22 mouse cellular contexts compared by ENCODE assay signal in the genomic region with DNA sequence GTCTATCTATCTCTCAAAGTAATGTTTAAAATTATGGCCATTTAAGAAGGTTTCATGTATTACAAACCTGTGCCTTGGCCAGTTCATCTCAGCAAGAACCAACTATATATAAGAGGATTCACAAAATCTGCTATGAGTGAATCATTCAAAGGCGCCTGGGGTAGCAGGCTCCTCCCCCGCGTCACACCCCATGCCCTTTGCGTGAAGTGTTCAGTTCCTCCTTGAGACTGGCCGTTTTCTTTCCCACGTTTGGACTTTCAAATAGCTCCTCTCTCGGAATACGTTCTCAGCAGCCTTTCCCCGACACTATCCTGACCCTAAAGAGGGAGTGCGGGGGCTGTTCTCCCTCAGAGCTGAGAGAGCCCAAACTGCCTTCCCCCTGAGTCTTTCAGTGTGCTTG. TPM values are rescaled to one million over a fixed set of nuclear protein-coding genes. Genes with fewer than 3 reads are reported as not detected.
DNase-seq lines count a peak whose midpoint lies in the region; ATAC-seq and TF ChIP-seq lines count a peak whose summit lies in the region.
"Had no signal": no experiment of that assay in that cellular context is flagged by ENCODE, and none has a peak within 500 bp of the region (broad histone marks: within the 10 kb centered on the region; RNA-seq: fewer than 3 reads in every experiment).

No protein-coding gene starts in this region.

- in situ Hi-C loops in CH12.LX (cut with MboI; ENCODE audit: low pct_ligation_motif_present, low pct_unique_long_range_greater_than_20kb, low sequenced_read_pairs), result no loop called here

- no peak for TF ChIP-seq EP300 in CH12.LX (IDR thresholded peaks at IDR 0.05; ENCODE audit: low read length)

- no peak for TF ChIP-seq CTCF in CH12.LX (conservative IDR thresholded peaks at IDR 0.05 in 1 of 2, IDR thresholded peaks at IDR 0.05 in 1 of 2; ENCODE audit: low read depth in 2 of 2, low read length in 2 of 2)

- no peaks in the 10 kb centered on the region for H3K36me3 ChIP-seq in CH12.LX (replicated peaks in 1 of 2; ENCODE audit: control insufficient read depth in 1 of 2, insufficient read depth in 1 of 2, low read length in 1 of 2)
- no peaks in the 10 kb centered on the region for H3K36me3 ChIP-seq in splenic B cell, adult 2 months (ENCODE audit: control insufficient read depth, insufficient read depth, low read length, poor library complexity, severe bottlenecking)
- H3K36me3 ChIP-seq: embryonic facial prominence, embryonic 10.5 days; embryonic facial prominence, embryonic 12.5 days; forebrain, embryonic 15.5 days had no signal

- intact Hi-C loops in heart, postnatal 25 days (cut with DNase I), result no loop called here

- no peak for TF ChIP-seq RAD21 in CH12.LX (IDR thresholded peaks at IDR 0.05; ENCODE audit: low read depth, low read length)

- H3K79me2 ChIP-seq in CH12.LX (replicated peaks; ENCODE audit: control insufficient read depth, extremely low read depth, insufficient read depth, poor library complexity, severe bottlenecking), result no peaks in the 10 kb centered on the region

- peak; percentile 76 for DNase-seq in heart, adult 11 months
- DNase-seq in heart, postnatal 25 days (ENCODE audit: low spot score), result no peak
- DNase-seq in CH12.LX (ENCODE audit: extremely low read depth), result no peak
- peak; percentile 29 for DNase-seq in splenic B cell, adult 2 months (ENCODE audit: low read depth, low spot score)
- DNase-seq in testis, postnatal 14 days (ENCODE audit: low spot score), result no peak
- DNase-seq in urinary bladder, postnatal 25 days (ENCODE audit: low spot score), result no peak
- DNase-seq: adrenal gland, adult 8-10 months; adrenal gland, postnatal 14 days; adrenal gland, postnatal 36 days; cerebellum, adult 11-12 months; cerebellum, adult 2 months; cerebellum, adult 9-10 months; cerebellum, postnatal 10 days; cerebellum, postnatal 25 days had no signal

- no peak for TF ChIP-seq POLR2A in CH12.LX (IDR thresholded peaks at IDR 0.05; ENCODE audit: low read depth, low read length)

- no peak overlapping the region for H3K27ac ChIP-seq in CH12.LX (ENCODE audit: insufficient read depth, low read depth)
- H3K27ac ChIP-seq: embryonic facial prominence, embryonic 10.5 days; embryonic facial prominence, embryonic 12.5 days; forebrain, embryonic 13.5 days; forebrain, embryonic 15.5 days had no signal

- H3K4me2 ChIP-seq in CH12.LX (ENCODE audit: insufficient read depth, low read depth, poor library complexity, severe bottlenecking), result peak overlapping the region; percentile 43; the same call in 1 of the 2 replicates
- H3K4me2 ChIP-seq: embryonic facial prominence, embryonic 12.5 days; forebrain, embryonic 13.5 days; forebrain, embryonic 15.5 days had no signal

- dilution Hi-C loops in CH12.LX (cut with MboI; ENCODE audit: extremely low pct_ligation_motif_present, extremely low pct_unique_long_range_greater_than_20kb, low sequenced_read_pairs), result no loop called here

- H3K4me1 ChIP-seq in CH12.LX (ENCODE audit: control insufficient read depth in 1 of 2, insufficient read depth in 2 of 2), result peaks cover 0 to 4% of the 10 kb centered on the region in 2 experiments; a peak in 2 of 4 replicates
- H3K4me1 ChIP-seq: embryonic facial prominence, embryonic 12.5 days; forebrain, embryonic 13.5 days had no signal

- ATAC-seq in megakaryocyte, adult 5-6 weeks (ENCODE audit: poor library complexity, severe bottlenecking), result peak; percentile 60
- ATAC-seq: activated CD4-positive, CD25-positive, alpha-beta regulatory T cell, adult 4 months; CD4-positive, CD25-positive, alpha-beta regulatory T cell, adult 4 months; forebrain, embryonic 13.5 days; forebrain, embryonic 15.5 days; Patski had no signal

- no peak overlapping the region for H3K4me3 ChIP-seq in CH12.LX (replicated peaks in 1 of 3; ENCODE audit: low read depth in 2 of 3, low read length in 2 of 3, poor library complexity in 1 of 3)
- H3K4me3 ChIP-seq: embryonic facial prominence, embryonic 10.5 days; embryonic facial prominence, embryonic 12.5 days; forebrain, embryonic 13.5 days; forebrain, embryonic 15.5 days had no signal

- no peak overlapping the region for H3K9ac ChIP-seq in CH12.LX (ENCODE audit: insufficient read depth, low read depth)
- H3K9ac ChIP-seq: embryonic facial prominence, embryonic 12.5 days; forebrain, embryonic 13.5 days; forebrain, embryonic 15.5 days had no signal

- H3K27me3 ChIP-seq in CH12.LX (replicated peaks), result peaks cover 2% of the 10 kb centered on the region
- H3K27me3 ChIP-seq in splenic B cell, adult 2 months (ENCODE audit: control insufficient read depth, insufficient read depth, low read length, poor library complexity, severe bottlenecking), result no peaks in the 10 kb centered on the region; the same call in 1 of the 2 replicates
- H3K27me3 ChIP-seq: embryonic facial prominence, embryonic 12.5 days; forebrain, embryonic 15.5 days had no signal

- H3K9me3 ChIP-seq in CH12.LX (replicated peaks; ENCODE audit: low read length), result peaks cover 2% of the 10 kb centered on the region
- H3K9me3 ChIP-seq: embryonic facial prominence, embryonic 10.5 days; embryonic facial prominence, embryonic 12.5 days; forebrain, embryonic 13.5 days; forebrain, embryonic 15.5 days had no signal

TF ChIP-seq in CH12.LX, 34 proteins besides CTCF, POLR2A, EP300 and RAD21:
- TF ChIP-seq POLR2AphosphoS2 (IDR thresholded peaks at IDR 0.05; ENCODE audit: low read depth, low read length), result no peak
- no peak for TF ChIP-seq MEF2A (IDR thresholded peaks at IDR 0.05; ENCODE audit: borderline replicate concordance, low read depth, low read length)

RNA-seq across cellular contexts. Expression of a gene that starts 5.2 kb away (rescaled TPM):
- 10 to 100 TPM in 1 of 2 experiments, 1 to 10 TPM in 1; 9.3 to 10.2 TPM for total RNA-seq in heart, postnatal 25 days (2021)
- total RNA-seq in CH12.LX (2012; rRNA removed), result 13.2 and 16.2 TPM in 2 replicates
- total RNA-seq in CH12.LX (2014; rRNA removed), result 24.6 and 27.9 TPM in 2 replicates
- polyA plus RNA-seq in CH12.LX (2012; ENCODE audit: insufficient read length, low read depth), result 16.0 and 17.2 TPM in 2 replicates
- total RNA-seq in megakaryocyte, adult 5-6 weeks (2015), result 68.4 and 79.4 TPM in 2 replicates
- 93.8 and 96.1 TPM in 2 replicates for total RNA-seq in megakaryocyte, adult 5-6 weeks (2017)

Comparison
In these comparisons a context has a peak if more than half of its experiments do, and no peak if none do; other contexts are left out.
1. DNase-seq: peak in heart, adult 11 months (single experiment) and splenic B cell, adult 2 months (single experiment); none in heart, postnatal 25 days (single experiment), CH12.LX (single experiment), testis, postnatal 14 days (single experiment) and urinary bladder, postnatal 25 days (single experiment).